Mouse (Mus musculus): Measurements from ENCODE around the gene Gstm7. TPM values are rescaled to one million over a fixed set of nuclear protein-coding genes. Genes with fewer than 3 reads are reported as not detected.
A peak's percentile ranks its signal among the peaks of the same experiment; 100 is the strongest.
"Not testable (repeated sequence)": the region's sequence is repeated elsewhere in the genome, so short reads cannot be mapped to it uniquely, and the experiment has no call there.

Gene Gstm7
- polyA plus RNA-seq, 1 experiment from 2014 or later, result 65.5 TPM

DNA sequence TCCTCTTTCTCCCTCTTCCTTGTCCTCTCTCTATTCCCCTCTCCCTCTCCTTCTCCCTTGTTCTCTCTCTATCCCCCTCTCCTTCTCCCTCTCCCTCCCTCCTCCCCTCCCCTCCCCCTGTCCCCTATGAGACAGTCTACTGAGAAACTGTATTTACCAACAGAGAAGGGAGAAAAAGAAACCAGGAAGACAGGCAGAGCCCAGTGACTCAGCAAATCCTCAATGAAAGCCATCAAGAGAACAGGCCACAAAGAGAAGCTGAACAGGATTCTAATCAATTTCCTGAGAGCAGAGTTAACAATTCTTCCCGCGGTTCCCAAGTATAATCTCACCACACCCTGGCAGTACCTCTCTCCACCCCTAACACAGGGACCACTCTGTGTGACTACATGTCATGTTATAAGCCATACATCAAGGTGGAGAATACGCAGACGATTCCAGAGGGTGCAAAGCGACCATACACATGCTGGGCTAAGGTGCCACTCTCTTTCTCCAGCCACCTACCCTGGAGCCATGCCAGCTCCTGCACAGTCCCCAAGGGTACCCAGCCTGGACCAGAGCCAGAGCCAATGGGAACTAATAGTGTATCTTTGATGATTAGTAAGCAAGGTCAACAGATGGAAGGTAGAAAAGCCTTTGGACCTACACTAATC is 33.2 kb upstream of the Gstm7 start:
- Histone ChIP-seq H3K27ac (ENCODE audit: low read length) (no peak overlapping the region), H3K36me3 (ENCODE audit: control insufficient read depth, insufficient read depth) (no peaks in the 10 kb centered on the region), H3K9ac (replicated peaks; ENCODE audit: low read depth, low read length) (no peak overlapping the region), H3K27me3 (replicated peaks; ENCODE audit: control insufficient read depth, insufficient read depth, low read length) (no peaks in the 10 kb centered on the region), H3K4me1 (replicated peaks; ENCODE audit: control insufficient read depth, insufficient read depth, low read length) (peaks cover 5% of the 10 kb centered on the region; the same call in 1 of the 2 replicates), H3K4me2 (ENCODE audit: low read length) (no peak overlapping the region), H3K9me3 (ENCODE audit: control insufficient read depth, low read length) (no peaks in the 10 kb centered on the region), H3K4me3 (replicated peaks; ENCODE audit: low read length) (no peak overlapping the region)
- no peak for ATAC-seq
- 50% methylated on average over 5 of the region's 5 CpGs for WGBS

DNA sequence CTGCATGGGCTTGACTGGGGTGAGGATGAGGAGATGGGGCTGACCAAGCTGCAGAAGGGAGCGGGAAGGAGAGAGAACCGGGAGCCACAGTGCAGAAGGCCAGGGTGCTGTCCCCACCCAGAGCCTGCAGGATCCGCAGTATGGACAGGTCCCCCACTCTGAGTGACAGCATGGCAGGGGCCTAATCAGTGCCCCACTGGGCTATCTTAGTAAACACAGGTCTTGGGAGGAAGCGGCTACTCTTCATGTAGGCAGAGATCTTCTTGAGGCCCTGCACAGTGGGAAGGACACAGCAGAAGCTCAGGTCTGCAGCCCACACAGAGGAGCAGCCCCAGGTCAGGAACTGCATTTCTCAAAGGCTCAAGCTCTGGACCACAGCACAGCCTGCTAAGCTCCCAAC is 32.4 kb upstream of the Gstm7 start:
- Histone ChIP-seq H3K27me3 (replicated peaks; ENCODE audit: control insufficient read depth, insufficient read depth, low read length) (no peaks in the 10 kb centered on the region), H3K27ac (ENCODE audit: low read length) (no peak overlapping the region), H3K36me3 (ENCODE audit: control insufficient read depth, insufficient read depth) (no peaks in the 10 kb centered on the region), H3K9ac (replicated peaks; ENCODE audit: low read depth, low read length) (no peak overlapping the region), H3K4me2 (ENCODE audit: low read length) (no peak overlapping the region), H3K4me3 (replicated peaks; ENCODE audit: low read length) (no peak overlapping the region), H3K4me1 (replicated peaks; ENCODE audit: control insufficient read depth, insufficient read depth, low read length) (peaks cover 5% of the 10 kb centered on the region; the same call in 1 of the 2 replicates), H3K9me3 (ENCODE audit: control insufficient read depth, low read length) (no peaks in the 10 kb centered on the region)
- no peak for ATAC-seq
- 85% methylated on average over 4 of the region's 4 CpGs for WGBS

DNA sequence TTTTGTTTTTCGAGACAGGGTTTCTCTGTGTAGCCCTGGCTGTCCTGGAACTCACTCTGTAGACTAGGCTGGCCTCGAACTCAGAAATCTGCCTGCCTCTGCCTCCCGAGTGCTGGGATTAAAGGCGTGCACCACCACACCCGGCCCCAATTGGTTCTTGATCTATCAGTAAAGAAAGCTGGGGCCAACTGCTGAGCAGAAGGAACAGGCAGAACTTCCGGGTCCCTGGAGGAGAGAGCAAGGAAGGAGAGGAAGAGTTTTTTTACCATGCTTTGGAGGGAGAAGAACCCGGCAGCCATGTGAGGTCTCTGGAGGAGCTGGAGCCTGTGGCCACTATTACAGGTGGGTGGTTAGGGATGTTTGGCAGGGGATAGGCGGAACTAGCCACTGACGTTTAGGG is 23.6 kb upstream of the Gstm7 start:
- WGBS, result 88% methylated on average over 9 of the region's 9 CpGs
- not testable (repeated sequence) for ATAC-seq

GRCm38 (mm10) chr3:107953906-107954305 is 22.3 kb upstream of the Gstm7 start:
- 0 out of 2 replicates have a peak overlapping the region, but pooled peaks have one; percentile 28 for H3K27ac ChIP-seq (ENCODE audit: low read length)
- WGBS, result 86% methylated on average over 5 of the region's 5 CpGs
- no peak overlapping the region for H3K4me2 ChIP-seq (ENCODE audit: low read length)
- H3K36me3 ChIP-seq (ENCODE audit: control insufficient read depth, insufficient read depth), result no peaks in the 10 kb centered on the region
- ATAC-seq, result 0 out of 2 replicates have a peak, but pooled peaks have one; percentile 18
- H3K9ac ChIP-seq (replicated peaks; ENCODE audit: low read depth, low read length), result no peak overlapping the region
- H3K27me3 ChIP-seq (replicated peaks; ENCODE audit: control insufficient read depth, insufficient read depth, low read length), result no peaks in the 10 kb centered on the region
- H3K4me3 ChIP-seq (replicated peaks; ENCODE audit: low read length), result no peak overlapping the region
- no peaks in the 10 kb centered on the region for H3K9me3 ChIP-seq (ENCODE audit: control insufficient read depth, low read length)
- peaks cover 7% of the 10 kb centered on the region for H3K4me1 ChIP-seq (replicated peaks; ENCODE audit: control insufficient read depth, insufficient read depth, low read length)

More for the DNA sequence above, 23.6 kb upstream of the Gstm7 start:
- H3K27ac ChIP-seq (ENCODE audit: low read length); H3K27me3 ChIP-seq (replicated peaks; ENCODE audit: control insufficient read depth, insufficient read depth, low read length); H3K36me3 ChIP-seq (ENCODE audit: control insufficient read depth, insufficient read depth); H3K9me3 ChIP-seq (ENCODE audit: control insufficient read depth, low read length); H3K4me1 ChIP-seq (replicated peaks; ENCODE audit: control insufficient read depth, insufficient read depth, low read length); H3K4me3 ChIP-seq (replicated peaks; ENCODE audit: low read length); H3K9ac ChIP-seq (replicated peaks; ENCODE audit: low read depth, low read length); H3K4me2 ChIP-seq (ENCODE audit: low read length): not testable (repeated sequence)

GRCm38 (mm10) chr3:107953328-107953755 is 21.7 kb upstream of the Gstm7 start:
- peak; percentile 87 for ATAC-seq
- no peaks in the 10 kb centered on the region for H3K27me3 ChIP-seq (replicated peaks; ENCODE audit: control insufficient read depth, insufficient read depth, low read length)
- no peaks in the 10 kb centered on the region for H3K9me3 ChIP-seq (ENCODE audit: control insufficient read depth, low read length)
- no peak overlapping the region for H3K4me2 ChIP-seq (ENCODE audit: low read length)
- H3K4me3 ChIP-seq (replicated peaks; ENCODE audit: low read length), result no peak overlapping the region
- no peak overlapping the region; the same call in 1 of the 2 replicates for H3K27ac ChIP-seq (ENCODE audit: low read length)
- no peak overlapping the region for H3K9ac ChIP-seq (replicated peaks; ENCODE audit: low read depth, low read length)
- no peaks in the 10 kb centered on the region for H3K36me3 ChIP-seq (ENCODE audit: control insufficient read depth, insufficient read depth)
- 18% methylated on average over 6 of the region's 6 CpGs for WGBS
- H3K4me1 ChIP-seq (replicated peaks; ENCODE audit: control insufficient read depth, insufficient read depth, low read length), result peaks cover 7% of the 10 kb centered on the region

GRCm38 (mm10) chr3:107950531-107950930 is 18.9 kb upstream of the Gstm7 start:
- no peaks in the 10 kb centered on the region for H3K9me3 ChIP-seq (ENCODE audit: control insufficient read depth, low read length)
- ATAC-seq, result no peak
- H3K27ac ChIP-seq (ENCODE audit: low read length), result no peak overlapping the region
- WGBS, result 89% methylated on average over 11 of the region's 11 CpGs
- no peaks in the 10 kb centered on the region for H3K27me3 ChIP-seq (replicated peaks; ENCODE audit: control insufficient read depth, insufficient read depth, low read length)
- no peak overlapping the region for H3K4me3 ChIP-seq (replicated peaks; ENCODE audit: low read length)
- peaks cover 7% of the 10 kb centered on the region for H3K4me1 ChIP-seq (replicated peaks; ENCODE audit: control insufficient read depth, insufficient read depth, low read length)
- H3K4me2 ChIP-seq (ENCODE audit: low read length), result no peak overlapping the region
- H3K36me3 ChIP-seq (ENCODE audit: control insufficient read depth, insufficient read depth), result no peaks in the 10 kb centered on the region
- no peak overlapping the region for H3K9ac ChIP-seq (replicated peaks; ENCODE audit: low read depth, low read length)

GRCm38 (mm10) chr3:107949461-107949860 is 17.8 kb upstream of the Gstm7 start:
- H3K9ac ChIP-seq (replicated peaks; ENCODE audit: low read depth, low read length); ATAC-seq; H3K27ac ChIP-seq (ENCODE audit: low read length); H3K4me2 ChIP-seq (ENCODE audit: low read length); H3K4me1 ChIP-seq (replicated peaks; ENCODE audit: control insufficient read depth, insufficient read depth, low read length); H3K9me3 ChIP-seq (ENCODE audit: control insufficient read depth, low read length); H3K36me3 ChIP-seq (ENCODE audit: control insufficient read depth, insufficient read depth); H3K27me3 ChIP-seq (replicated peaks; ENCODE audit: control insufficient read depth, insufficient read depth, low read length); H3K4me3 ChIP-seq (replicated peaks; ENCODE audit: low read length): not testable (repeated sequence)
- 95% methylated on average over 1 of the region's 1 CpGs for WGBS

- no peak for ATAC-seq
- no peak overlapping the region for H3K4me2 ChIP-seq (ENCODE audit: low read length)
- H3K27me3 ChIP-seq (replicated peaks; ENCODE audit: control insufficient read depth, insufficient read depth, low read length), result no peaks in the 10 kb centered on the region
- no peaks in the 10 kb centered on the region for H3K36me3 ChIP-seq (ENCODE audit: control insufficient read depth, insufficient read depth)
- H3K4me1 ChIP-seq (replicated peaks; ENCODE audit: control insufficient read depth, insufficient read depth, low read length), result peaks cover 11% of the 10 kb centered on the region
- 57% methylated on average over 4 of the region's 4 CpGs for WGBS
- no peak overlapping the region for H3K9ac ChIP-seq (replicated peaks; ENCODE audit: low read depth, low read length)
- H3K4me3 ChIP-seq (replicated peaks; ENCODE audit: low read length), result no peak overlapping the region
- no peaks in the 10 kb centered on the region for H3K9me3 ChIP-seq (ENCODE audit: control insufficient read depth, low read length)
- H3K27ac ChIP-seq (ENCODE audit: low read length), result no peak overlapping the region
Measured at GRCm38 (mm10) chr3:107945729-107946128, 14.1 kb upstream of the Gstm7 start.

DNA sequence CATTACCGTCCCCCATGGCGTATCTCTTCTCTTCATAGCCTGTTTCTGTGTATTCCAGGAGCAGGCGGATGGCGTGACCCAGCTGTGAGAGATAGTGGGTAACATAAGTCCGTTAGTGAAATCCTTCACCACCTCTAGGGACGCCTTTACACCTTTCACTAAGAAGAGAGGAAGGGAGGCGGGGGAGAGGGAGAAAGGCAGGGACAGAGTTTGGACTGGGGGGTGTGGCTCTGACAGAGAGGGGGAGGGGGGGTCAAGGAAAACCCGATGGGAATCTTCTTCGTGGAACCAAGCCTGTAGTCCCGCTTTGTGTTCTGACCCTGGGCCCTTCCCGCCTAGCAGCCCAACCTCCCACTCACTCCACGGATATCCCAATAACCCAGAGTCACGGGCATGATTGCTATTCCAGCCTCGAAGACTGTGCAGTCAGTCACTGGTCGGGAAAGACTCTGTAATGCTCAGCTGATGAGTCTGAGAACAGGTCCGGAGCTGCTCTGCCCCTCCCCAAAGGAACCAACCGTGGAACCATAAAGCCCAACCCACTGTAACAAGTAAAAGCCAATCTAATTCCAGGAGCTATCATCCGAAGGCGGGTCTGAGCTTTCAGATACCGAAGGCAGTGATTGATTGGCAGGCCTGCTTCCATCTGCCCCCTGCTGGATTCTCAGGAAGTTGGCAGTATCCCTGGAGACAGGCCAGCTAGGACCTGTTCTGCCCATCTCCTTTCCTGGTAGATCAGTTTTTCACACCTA is 11.8 kb upstream of the Gstm7 start, which contains the start of gene Gstm6:
TSS of gene Gstm6 (minus strand) at position 511 of the 752 bp plus-strand sequence.
- Histone ChIP-seq H3K4me3 (replicated peaks; ENCODE audit: low read length) (peak within 1 kb of the TSS; percentile 32), H3K36me3 (ENCODE audit: control insufficient read depth, insufficient read depth) (no peaks in the 10 kb centered on the region), H3K4me1 (replicated peaks; ENCODE audit: control insufficient read depth, insufficient read depth, low read length) (peaks cover 11% of the 10 kb centered on the region), H3K4me2 (ENCODE audit: low read length) (peak within 1 kb of the TSS; percentile 51), H3K9ac (replicated peaks; ENCODE audit: low read depth, low read length) (no peak within 1 kb of the TSS; the same call in 1 of the 2 replicates), H3K9me3 (ENCODE audit: control insufficient read depth, low read length) (no peaks in the 10 kb centered on the region), H3K27me3 (replicated peaks; ENCODE audit: control insufficient read depth, insufficient read depth, low read length) (no peaks in the 10 kb centered on the region), H3K27ac (ENCODE audit: low read length) (no peak within 1 kb of the TSS)
- WGBS, result 18% methylated on average over 20 of the region's 20 CpGs
- ATAC-seq, result peak; percentile 90
